Mouse (Mus musculus): ENCODE data around the gene Olfr213. TPM values are rescaled to one million over a fixed set of nuclear protein-coding genes. Genes with fewer than 3 reads are reported as not detected.
"Not testable (repeated sequence)": the region's sequence is repeated elsewhere in the genome, so short reads cannot be mapped to it uniquely, and the experiment has no call there.

Gene Olfr213
- not detected in 2 replicates for polyA plus RNA-seq (2015; fragmentation: Nextera tagmentation; extraction: Ambion mirVana)

GRCm38 (mm10) chr6:116538156-116538555, at the start of gene Olfr213:
TSS of gene Olfr213 (plus strand) at chr6:116538456.
- no peak for ATAC-seq (ENCODE audit: insufficient read depth, low FRiP score, low read depth)

GRCm38 (mm10) chr6:116488791-116489190, 49.5 kb upstream of the Olfr213 start, which contains the start of gene Olfr211:
TSS of gene Olfr211 (plus strand) at chr6:116489091.
- Histone ChIP-seq H3K4me1 (no peaks in the 10 kb centered on the region), H3K27me3 (replicated peaks) (no peaks in the 10 kb centered on the region), H3K4me3 (replicated peaks) (no peak within 1 kb of the TSS), H3K4me2 (no peak within 1 kb of the TSS), H3K9me3 (no peaks in the 10 kb centered on the region), H3K27ac (no peak within 1 kb of the TSS), H3K36me3 (no peaks in the 10 kb centered on the region), H3K9ac (no peak within 1 kb of the TSS)
- 67% methylated on average over 4 of the region's 4 CpGs for WGBS
- no peak for ATAC-seq (ENCODE audit: insufficient read depth, low FRiP score, low read depth)

More at GRCm38 (mm10) chr6:116538156-116538555, at the start of gene Olfr213:
- no peak within 1 kb of the TSS for H3K27ac ChIP-seq
- H3K9me3 ChIP-seq, result no peaks in the 10 kb centered on the region
- H3K36me3 ChIP-seq, result no peaks in the 10 kb centered on the region
- H3K4me2 ChIP-seq, result no peak within 1 kb of the TSS
- no peaks in the 10 kb centered on the region for H3K4me1 ChIP-seq
- no peak within 1 kb of the TSS for H3K9ac ChIP-seq
- no peaks in the 10 kb centered on the region for H3K27me3 ChIP-seq (replicated peaks)
- no peak within 1 kb of the TSS for H3K4me3 ChIP-seq (replicated peaks)
- WGBS, result 92% methylated on average over 1 of the region's 1 CpGs

GRCm38 (mm10) chr6:116493742-116494141, 44.5 kb upstream of the Olfr213 start:
- Histone ChIP-seq H3K4me1 (no peaks in the 10 kb centered on the region), H3K4me3 (replicated peaks) (no peak overlapping the region), H3K4me2 (no peak overlapping the region), H3K9me3 (no peaks in the 10 kb centered on the region), H3K27ac (no peak overlapping the region), H3K36me3 (no peaks in the 10 kb centered on the region), H3K27me3 (replicated peaks) (no peaks in the 10 kb centered on the region), H3K9ac (no peak overlapping the region)
- 77% methylated on average over 5 of the region's 5 CpGs for WGBS
- ATAC-seq (ENCODE audit: insufficient read depth, low FRiP score, low read depth), result no peak

- Histone ChIP-seq H3K9ac (no peak overlapping the region), H3K36me3 (no peaks in the 10 kb centered on the region), H3K4me3 (replicated peaks) (no peak overlapping the region), H3K4me2 (no peak overlapping the region), H3K4me1 (no peaks in the 10 kb centered on the region), H3K27ac (no peak overlapping the region), H3K27me3 (replicated peaks) (no peaks in the 10 kb centered on the region), H3K9me3 (no peaks in the 10 kb centered on the region)
- ATAC-seq (ENCODE audit: insufficient read depth, low FRiP score, low read depth), result no peak
- whole genome bisulfite sequencing, result 66% methylated on average over 1 of the region's 1 CpGs
Observed at GRCm38 (mm10) chr6:116495960-116496359, 42.3 kb upstream of the Olfr213 start.

- not testable (repeated sequence) for H3K9ac ChIP-seq; H3K9me3 ChIP-seq; H3K4me2 ChIP-seq; H3K27me3 ChIP-seq (replicated peaks); ATAC-seq (ENCODE audit: insufficient read depth, low FRiP score, low read depth); H3K4me3 ChIP-seq (replicated peaks); H3K36me3 ChIP-seq; H3K4me1 ChIP-seq; H3K27ac ChIP-seq
- 88% methylated on average over 20 of the region's 20 CpGs for WGBS
Observed at GRCm38 (mm10) chr6:116506302-116507003, 31.8 kb upstream of the Olfr213 start, which contains the start of gene Olfr212. TSS of gene Olfr212 (plus strand) at chr6:116506516.

GRCm38 (mm10) chr6:116514832-116515231, 23.4 kb upstream of the Olfr213 start:
- Histone ChIP-seq H3K36me3 (no peaks in the 10 kb centered on the region), H3K4me2 (no peak overlapping the region), H3K4me1 (no peaks in the 10 kb centered on the region), H3K9me3 (no peaks in the 10 kb centered on the region), H3K27me3 (replicated peaks) (no peaks in the 10 kb centered on the region), H3K27ac (no peak overlapping the region), H3K9ac (no peak overlapping the region), H3K4me3 (replicated peaks) (no peak overlapping the region)
- ATAC-seq (ENCODE audit: insufficient read depth, low FRiP score, low read depth), result no peak

- WGBS, result 74% methylated on average over 2 of the region's 2 CpGs
- H3K9ac ChIP-seq, result no peak overlapping the region
- no peaks in the 10 kb centered on the region for H3K36me3 ChIP-seq
- ATAC-seq (ENCODE audit: insufficient read depth, low FRiP score, low read depth), result no peak
- H3K4me2 ChIP-seq, result no peak overlapping the region
- H3K9me3 ChIP-seq, result no peaks in the 10 kb centered on the region
- no peak overlapping the region for H3K4me3 ChIP-seq (replicated peaks)
- no peaks in the 10 kb centered on the region for H3K4me1 ChIP-seq
- no peaks in the 10 kb centered on the region for H3K27me3 ChIP-seq (replicated peaks)
- H3K27ac ChIP-seq, result no peak overlapping the region
Observed at GRCm38 (mm10) chr6:116542500-116542899, 4.2 kb downstream of the Olfr213 start.

- H3K36me3 ChIP-seq; H3K4me2 ChIP-seq; ATAC-seq (ENCODE audit: insufficient read depth, low FRiP score, low read depth); H3K27me3 ChIP-seq (replicated peaks); H3K27ac ChIP-seq; H3K4me3 ChIP-seq (replicated peaks); H3K4me1 ChIP-seq; H3K9me3 ChIP-seq; H3K9ac ChIP-seq: not testable (repeated sequence)
- 92% methylated on average over 11 of the region's 11 CpGs for WGBS
Observed at GRCm38 (mm10) chr6:116550841-116551240, 12.6 kb downstream of the Olfr213 start, which contains the start of gene Gm5580. TSS of gene Gm5580 (plus strand) at chr6:116551141.

GRCm38 (mm10) chr6:116553935-116554334, 15.7 kb downstream of the Olfr213 start, which contains the start of gene Olfr214:
TSS of gene Olfr214 (plus strand) at chr6:116554235.
- Histone ChIP-seq H3K4me1 (no peaks in the 10 kb centered on the region), H3K27ac (no peak within 1 kb of the TSS), H3K27me3 (replicated peaks) (no peaks in the 10 kb centered on the region), H3K4me2 (no peak within 1 kb of the TSS), H3K36me3 (no peaks in the 10 kb centered on the region), H3K9me3 (no peaks in the 10 kb centered on the region), H3K4me3 (replicated peaks) (no peak within 1 kb of the TSS), H3K9ac (no peak within 1 kb of the TSS)
- no peak for ATAC-seq (ENCODE audit: insufficient read depth, low FRiP score, low read depth)
- WGBS, result 68% methylated on average over 1 of the region's 1 CpGs

- Histone ChIP-seq H3K9me3 (no peaks in the 10 kb centered on the region), H3K27me3 (replicated peaks) (no peaks in the 10 kb centered on the region), H3K36me3 (no peaks in the 10 kb centered on the region), H3K27ac (no peak overlapping the region), H3K4me2 (no peak overlapping the region), H3K9ac (no peak overlapping the region), H3K4me1 (no peaks in the 10 kb centered on the region), H3K4me3 (replicated peaks) (no peak overlapping the region)
- ATAC-seq (ENCODE audit: insufficient read depth, low FRiP score, low read depth), result no peak
- 53% methylated on average over 3 of the region's 3 CpGs for WGBS
Observed at GRCm38 (mm10) chr6:116554952-116555351, 16.7 kb downstream of the Olfr213 start.

- H3K4me3 ChIP-seq (replicated peaks), result no peak overlapping the region
- no peaks in the 10 kb centered on the region for H3K27me3 ChIP-seq (replicated peaks)
- no peaks in the 10 kb centered on the region for H3K9me3 ChIP-seq
- 35% methylated on average over 3 of the region's 3 CpGs for WGBS
- H3K4me1 ChIP-seq, result no peaks in the 10 kb centered on the region
- H3K9ac ChIP-seq, result no peak overlapping the region
- no peak for ATAC-seq (ENCODE audit: insufficient read depth, low FRiP score, low read depth)
- no peak overlapping the region for H3K4me2 ChIP-seq
- no peaks in the 10 kb centered on the region for H3K36me3 ChIP-seq
- H3K27ac ChIP-seq, result no peak overlapping the region
Observed at GRCm38 (mm10) chr6:116569834-116570233, 31.6 kb downstream of the Olfr213 start.

GRCm38 (mm10) chr6:116584095-116584494, 45.8 kb downstream of the Olfr213 start, which contains the start of gene Olfr215:
TSS of gene Olfr215 (minus strand) at chr6:116584195.
- H3K36me3 ChIP-seq, result no peaks in the 10 kb centered on the region
- H3K27me3 ChIP-seq (replicated peaks), result no peaks in the 10 kb centered on the region
- H3K4me1 ChIP-seq, result no peaks in the 10 kb centered on the region
- no peak for ATAC-seq (ENCODE audit: insufficient read depth, low FRiP score, low read depth)
- H3K4me3 ChIP-seq (replicated peaks), result no peak within 1 kb of the TSS
- H3K9ac ChIP-seq, result no peak within 1 kb of the TSS
- H3K9me3 ChIP-seq, result no peaks in the 10 kb centered on the region
- H3K27ac ChIP-seq, result no peak within 1 kb of the TSS
- no peak within 1 kb of the TSS for H3K4me2 ChIP-seq
- 72% methylated on average over 4 of the region's 4 CpGs for WGBS
